Mouse (Mus musculus) embryonic facial prominence, embryonic 15.5 days (tissue): ENCODE measurements around the gene Relch. TPM values are rescaled to one million over a fixed set of nuclear protein-coding genes. Genes with fewer than 3 reads are reported as not detected.
"Not testable (repeated sequence)": the region's sequence is repeated elsewhere in the genome, so short reads cannot be mapped to it uniquely, and the experiment has no call there.

Experiments used
- ATAC-seq: fragments of 200-750 bp; cut with Nextera tagmentation; 2 replicates; pipeline ENCODE4 v1.8.0; 2017; ENCODE audit warnings: low read depth, moderate TSS enrichment; ENCODE audit not compliant: insufficient number of reproducible peaks, low FRiP score, low TSS enrichment
- H3K27ac ChIP-seq: fragments of 300-500 bp; sonication (generic); replicated peaks from 2 replicates; pipeline ENCODE4 v1.5.1; 2015; ENCODE audit warnings: mild to moderate bottlenecking, inconsistent platforms
- H3K27me3 ChIP-seq: fragments of 300-500 bp; sonication (generic); 2 replicates; pipeline ENCODE4 v1.6.1; 2015; ENCODE audit warnings: inconsistent platforms
- H3K36me3 ChIP-seq: fragments of 300-500 bp; sonication (generic); 2 replicates; pipeline ENCODE4 v1.6.1; 2015; ENCODE audit warnings: mild to moderate bottlenecking, inconsistent platforms
- H3K4me1 ChIP-seq: fragments of 300-500 bp; sonication (generic); 2 replicates; pipeline ENCODE4 v1.6.1; 2015; ENCODE audit warnings: inconsistent platforms
- H3K4me2 ChIP-seq: fragments of 300-500 bp; sonication (generic); replicated peaks from 2 replicates; pipeline ENCODE4 v1.6.1; 2015; ENCODE audit warnings: mild to moderate bottlenecking, inconsistent platforms
- H3K4me3 ChIP-seq: fragments of 300-500 bp; sonication (generic); replicated peaks from 2 replicates; pipeline ENCODE4 v1.5.1; 2015; ENCODE audit warnings: mild to moderate bottlenecking, inconsistent platforms
- H3K9ac ChIP-seq: fragments of 300-500 bp; sonication (generic); 2 replicates; pipeline ENCODE4 v1.6.1; 2015; ENCODE audit warnings: inconsistent platforms
- H3K9me3 ChIP-seq: fragments of 300-500 bp; sonication (generic); replicated peaks from 2 replicates; pipeline ENCODE4 v1.6.1; 2016; ENCODE audit warnings: inconsistent platforms
- WGBS: fragments of 180-500 bp; shearing (Covaris S2); methylation state at CpG from one replicate; pipeline ENCODE4 v1.1.7; 2015; 5-methylcytosine and 5-hydroxymethylcytosine counted together
- polyA plus RNA-seq: library from polyadenylated mRNA; unstranded; fragments of >200 nt; fragmentation: Nextera tagmentation; extraction: Ambion mirVana; gene quantifications from 2 replicates; pipeline ENCODE4 v1.2.1, GENCODE M21; 2015

Relch gene
- polyA plus RNA-seq, 1 experiment from 2014 or later: 27.2 TPM

DNA sequence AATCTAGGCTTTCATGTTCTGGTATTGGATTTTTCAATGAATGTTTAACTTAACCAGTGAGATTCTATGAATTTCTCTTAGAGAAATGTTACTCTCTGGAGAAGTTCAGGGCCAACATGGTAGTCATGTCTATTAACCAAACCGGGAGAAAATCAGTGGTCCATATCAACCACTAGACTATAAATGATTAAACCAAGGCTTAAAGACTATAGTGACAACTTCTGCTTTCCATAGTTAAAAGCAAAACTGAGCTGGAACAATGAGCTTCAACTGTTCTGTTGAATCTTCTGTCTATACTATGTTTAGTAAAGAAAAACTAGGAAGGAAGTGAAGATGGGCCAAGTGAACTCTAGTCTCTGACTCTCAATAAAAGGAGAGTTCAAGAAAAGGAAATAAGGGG, 82.8 kb downstream of the Relch start:
- 86% methylated on average over 1 of the region's 1 CpGs for WGBS
- Histone ChIP-seq H3K4me1 (no peaks in the 10 kb centered on the region), H3K27ac (no peak overlapping the region), H3K4me3 (no peak overlapping the region), H3K9ac (no peak overlapping the region), H3K36me3 (peaks cover 42% of the 10 kb centered on the region), H3K27me3 (no peaks in the 10 kb centered on the region), H3K9me3 (no peaks in the 10 kb centered on the region), H3K4me2 (no peak overlapping the region)
- no peak for ATAC-seq

GRCm38 (mm10) chr1:105746858-105747596, 83.4 kb downstream of the Relch start:
- H3K4me1 ChIP-seq: no peaks in the 10 kb centered on the region
- no peak overlapping the region for H3K4me2 ChIP-seq
- no peaks in the 10 kb centered on the region for H3K27me3 ChIP-seq
- peaks cover 37% of the 10 kb centered on the region for H3K36me3 ChIP-seq
- no peak for ATAC-seq
- H3K27ac ChIP-seq: no peak overlapping the region
- H3K9me3 ChIP-seq: no peaks in the 10 kb centered on the region
- whole genome bisulfite sequencing: 87% methylated on average over 5 of the region's 5 CpGs
- H3K4me3 ChIP-seq: no peak overlapping the region
- H3K9ac ChIP-seq: no peak overlapping the region

DNA sequence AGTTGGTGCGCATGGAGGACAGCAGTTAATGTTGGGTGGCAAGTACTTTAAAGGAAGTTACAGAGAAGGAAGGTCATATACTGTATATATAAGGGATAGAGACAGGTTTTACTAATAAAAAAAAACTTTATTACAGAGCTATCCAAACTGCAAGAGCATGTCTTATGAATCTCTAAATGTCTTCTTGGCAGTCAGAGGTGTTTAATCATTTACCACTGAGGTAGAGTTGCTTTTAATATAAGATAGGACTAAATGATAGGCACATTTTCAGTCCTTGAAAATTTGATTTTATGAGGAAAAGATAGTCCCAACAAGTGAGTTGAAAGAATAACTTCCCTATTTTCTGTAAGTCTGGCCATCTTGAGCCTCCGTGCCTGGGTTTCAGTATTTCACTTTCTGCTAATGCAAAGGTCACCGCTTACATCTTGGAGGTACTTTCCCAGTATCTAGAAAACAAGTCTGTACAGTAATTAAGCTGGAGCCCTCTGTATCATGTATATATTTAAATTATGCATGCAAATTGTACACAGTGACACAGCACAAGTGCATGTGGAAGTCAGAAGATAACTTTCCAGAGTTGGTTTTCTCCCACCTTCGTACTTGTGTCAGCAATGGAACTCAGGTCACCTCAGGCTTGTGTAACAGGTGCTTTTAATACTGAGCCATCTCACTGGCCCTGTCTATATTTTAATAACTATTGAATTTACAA, 84.6 kb downstream of the Relch start:
- no peaks in the 10 kb centered on the region for H3K9me3 ChIP-seq
- ATAC-seq: no peak
- WGBS: 91% methylated on average over 4 of the region's 4 CpGs

GRCm38 (mm10) chr1:105752196-105752595, 88.5 kb downstream of the Relch start:
- 56% methylated on average over 4 of the region's 4 CpGs for WGBS
- no peaks in the 10 kb centered on the region for H3K9me3 ChIP-seq
- no peaks in the 10 kb centered on the region for H3K4me1 ChIP-seq
- peaks cover 15% of the 10 kb centered on the region; the same call in 1 of the 2 replicates for H3K36me3 ChIP-seq
- H3K27me3 ChIP-seq: no peaks in the 10 kb centered on the region
- H3K4me3 ChIP-seq: no peak overlapping the region
- H3K27ac ChIP-seq: no peak overlapping the region
- H3K9ac ChIP-seq: no peak overlapping the region
- ATAC-seq: no peak
- H3K4me2 ChIP-seq: no peak overlapping the region

More for the DNA sequence above, 84.6 kb downstream of the Relch start:
- Histone ChIP-seq H3K4me1 (no peaks in the 10 kb centered on the region), H3K36me3 (peaks cover 37% of the 10 kb centered on the region), H3K4me3 (no peak overlapping the region), H3K27ac (no peak overlapping the region), H3K27me3 (no peaks in the 10 kb centered on the region), H3K4me2 (no peak overlapping the region), H3K9ac (no peak overlapping the region)

DNA sequence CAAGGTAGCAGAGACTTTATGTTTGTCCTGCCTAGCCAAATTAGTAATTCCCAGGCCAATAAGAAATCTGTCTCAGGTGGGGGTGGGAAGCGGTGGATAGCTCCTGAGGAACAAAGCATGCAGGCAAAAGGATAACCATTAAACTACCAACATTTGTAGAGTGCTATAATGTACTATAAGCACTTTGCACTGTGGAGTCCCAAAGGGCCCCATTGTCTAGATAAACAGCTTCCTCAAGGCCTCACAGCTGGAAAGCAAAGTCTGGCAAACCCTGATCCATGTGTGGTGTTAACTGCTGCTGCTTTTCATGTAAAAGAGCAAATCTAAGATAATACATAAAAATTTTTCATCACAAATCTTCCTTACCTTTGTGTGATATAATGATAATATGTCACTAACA, 89.3 kb downstream of the Relch start:
- Histone ChIP-seq H3K27me3 (no peaks in the 10 kb centered on the region), H3K27ac (no peak overlapping the region), H3K36me3 (peaks cover 11% of the 10 kb centered on the region; the same call in 1 of the 2 replicates), H3K4me1 (no peaks in the 10 kb centered on the region), H3K4me2 (no peak overlapping the region), H3K9me3 (no peaks in the 10 kb centered on the region), H3K9ac (no peak overlapping the region), H3K4me3 (no peak overlapping the region)
- 74% methylated on average over 1 of the region's 1 CpGs for WGBS
- no peak for ATAC-seq

DNA sequence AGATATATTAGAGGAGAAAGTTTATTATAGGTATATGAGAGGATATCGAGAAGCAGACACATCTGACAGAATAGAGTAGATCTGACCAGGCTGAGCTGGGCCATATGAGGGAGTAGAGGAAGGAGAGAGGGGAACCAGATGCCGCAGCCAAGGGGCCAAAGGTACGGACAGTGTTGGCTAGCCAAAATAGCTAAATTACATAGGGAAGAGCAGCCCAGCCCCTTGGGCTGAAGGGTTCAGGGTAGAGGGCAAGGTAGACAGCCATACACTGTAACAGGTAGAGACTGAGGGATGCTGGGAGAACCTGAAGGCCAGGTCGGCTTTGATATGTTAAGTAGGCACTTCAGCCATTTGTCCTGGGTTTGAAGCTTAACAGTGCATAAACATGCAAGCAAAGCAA, 95.1 kb downstream of the Relch start:
- H3K9ac ChIP-seq: no peak overlapping the region
- H3K27ac ChIP-seq: no peak overlapping the region
- no peak for ATAC-seq
- no peaks in the 10 kb centered on the region for H3K9me3 ChIP-seq
- H3K36me3 ChIP-seq: no peaks in the 10 kb centered on the region
- WGBS: 89% methylated on average over 4 of the region's 4 CpGs
- no peaks in the 10 kb centered on the region for H3K4me1 ChIP-seq
- no peak overlapping the region for H3K4me3 ChIP-seq
- no peaks in the 10 kb centered on the region for H3K27me3 ChIP-seq
- H3K4me2 ChIP-seq: no peak overlapping the region

- 87% methylated on average over 3 of the region's 3 CpGs for WGBS
- H3K9ac ChIP-seq: no peak overlapping the region
- no peaks in the 10 kb centered on the region for H3K4me1 ChIP-seq
- H3K4me2 ChIP-seq: no peak overlapping the region
- H3K27me3 ChIP-seq: no peaks in the 10 kb centered on the region
- ATAC-seq: no peak
- no peak overlapping the region for H3K4me3 ChIP-seq
- H3K36me3 ChIP-seq: no peaks in the 10 kb centered on the region
- no peak overlapping the region for H3K27ac ChIP-seq
- no peaks in the 10 kb centered on the region for H3K9me3 ChIP-seq
Measured at GRCm38 (mm10) chr1:105759422-105760165, 95.9 kb downstream of the Relch start.

GRCm38 (mm10) chr1:105765586-105765985, 101.9 kb downstream of the Relch start:
- 67% methylated on average over 8 of the region's 8 CpGs for WGBS
- H3K27ac ChIP-seq: no peak overlapping the region
- H3K36me3 ChIP-seq: no peaks in the 10 kb centered on the region
- no peaks in the 10 kb centered on the region for H3K4me1 ChIP-seq
- no peaks in the 10 kb centered on the region for H3K27me3 ChIP-seq
- no peak for ATAC-seq
- no peak overlapping the region for H3K4me2 ChIP-seq
- H3K9ac ChIP-seq: no peak overlapping the region
- no peaks in the 10 kb centered on the region for H3K9me3 ChIP-seq
- no peak overlapping the region for H3K4me3 ChIP-seq

- H3K4me2 ChIP-seq, H3K36me3 ChIP-seq, ATAC-seq, H3K9me3 ChIP-seq, H3K27ac ChIP-seq, H3K4me1 ChIP-seq, H3K4me3 ChIP-seq, H3K9ac ChIP-seq, H3K27me3 ChIP-seq: not testable (repeated sequence)
- WGBS: 76% methylated on average over 9 of the region's 9 CpGs
Measured at GRCm38 (mm10) chr1:105766099-105766498, 102.4 kb downstream of the Relch start.

GRCm38 (mm10) chr1:105768397-105768796, 104.7 kb downstream of the Relch start:
- H3K9ac ChIP-seq: no peak overlapping the region
- WGBS: 84% methylated on average over 2 of the region's 2 CpGs
- H3K36me3 ChIP-seq: no peaks in the 10 kb centered on the region
- no peaks in the 10 kb centered on the region for H3K9me3 ChIP-seq
- no peaks in the 10 kb centered on the region for H3K4me1 ChIP-seq
- no peak overlapping the region for H3K4me2 ChIP-seq
- ATAC-seq: no peak
- no peaks in the 10 kb centered on the region for H3K27me3 ChIP-seq
- H3K4me3 ChIP-seq: no peak overlapping the region
- H3K27ac ChIP-seq: no peak overlapping the region

GRCm38 (mm10) chr1:105770685-105771084, 107.0 kb downstream of the Relch start:
- ATAC-seq: no peak
- WGBS: 86% methylated on average over 2 of the region's 2 CpGs
- no peak overlapping the region for H3K27ac ChIP-seq
- no peaks in the 10 kb centered on the region for H3K27me3 ChIP-seq
- no peaks in the 10 kb centered on the region for H3K36me3 ChIP-seq
- H3K9ac ChIP-seq: no peak overlapping the region
- no peaks in the 10 kb centered on the region for H3K4me1 ChIP-seq
- no peak overlapping the region for H3K4me2 ChIP-seq
- no peaks in the 10 kb centered on the region for H3K9me3 ChIP-seq
- no peak overlapping the region for H3K4me3 ChIP-seq
